In genomic region chr3:135032483-135032882, GRCm38 (mm10) we compare ENCODE assay signal across 26 mouse cellular contexts.
"Had no signal": no experiment of that assay in that cellular context is flagged by ENCODE, and none has a peak within 500 bp of the region (broad histone marks: within the 10 kb centered on the region; RNA-seq: fewer than 3 reads in every experiment).

No protein-coding gene starts in this region.

- H3K27ac ChIP-seq: heart, embryonic 13.5 days; heart, embryonic 15.5 days; hindbrain, embryonic 13.5 days; hindbrain, postnatal 0 days; kidney, embryonic 15.5 days; kidney, postnatal 0 days; limb, embryonic 12.5 days; liver, embryonic 12.5 days; liver, embryonic 14.5 days had no signal

- DNase-seq: forebrain, postnatal 0 days; gastrocnemius, postnatal 14 days; gastrocnemius, postnatal 36 days; heart, adult 18-20 months; heart, postnatal 14 days; heart, postnatal 36 days; kidney, adult 11 months; kidney, adult 2 months; kidney, adult 9 months; kidney, postnatal 14 days; kidney, postnatal 36 days; layer of hippocampus, adult 9-11 months; layer of hippocampus, postnatal 36 days; left cerebral cortex, postnatal 4 days; liver had no signal

- ATAC-seq: forebrain, postnatal 0 days; hindbrain, postnatal 0 days; intestine, embryonic 16.5 days; liver, embryonic 12.5 days had no signal

- H3K36me3 ChIP-seq: heart, embryonic 13.5 days; heart, embryonic 15.5 days; hindbrain, embryonic 13.5 days; kidney, embryonic 15.5 days; limb, embryonic 12.5 days; liver, embryonic 12.5 days had no signal

- H3K4me3 ChIP-seq: heart, embryonic 13.5 days; heart, embryonic 15.5 days; hindbrain, embryonic 13.5 days; kidney, embryonic 15.5 days; limb, embryonic 12.5 days; liver, embryonic 12.5 days had no signal

- H3K9me3 ChIP-seq: heart, embryonic 13.5 days; heart, embryonic 15.5 days; hindbrain, embryonic 13.5 days; kidney, embryonic 15.5 days; limb, embryonic 12.5 days; liver, embryonic 12.5 days had no signal

- H3K27me3 ChIP-seq: heart, embryonic 13.5 days; heart, embryonic 15.5 days; hindbrain, embryonic 13.5 days; kidney, embryonic 15.5 days; limb, embryonic 12.5 days; liver, embryonic 12.5 days had no signal

- H3K9ac ChIP-seq: forebrain, postnatal 0 days; heart, embryonic 13.5 days; heart, embryonic 15.5 days; hindbrain, embryonic 13.5 days; kidney, embryonic 15.5 days; limb, embryonic 12.5 days; liver, embryonic 12.5 days; liver, embryonic 14.5 days had no signal

- H3K4me1 ChIP-seq: heart, embryonic 15.5 days; hindbrain, embryonic 13.5 days; kidney, embryonic 15.5 days; liver, embryonic 12.5 days had no signal

- H3K4me2 ChIP-seq: heart, embryonic 11.5 days; heart, embryonic 13.5 days; heart, embryonic 15.5 days; hindbrain, embryonic 13.5 days; kidney, embryonic 15.5 days; limb, embryonic 12.5 days; liver, embryonic 12.5 days had no signal
